ENCODE assay signal across 21 mouse cellular contexts in the genomic region with DNA sequence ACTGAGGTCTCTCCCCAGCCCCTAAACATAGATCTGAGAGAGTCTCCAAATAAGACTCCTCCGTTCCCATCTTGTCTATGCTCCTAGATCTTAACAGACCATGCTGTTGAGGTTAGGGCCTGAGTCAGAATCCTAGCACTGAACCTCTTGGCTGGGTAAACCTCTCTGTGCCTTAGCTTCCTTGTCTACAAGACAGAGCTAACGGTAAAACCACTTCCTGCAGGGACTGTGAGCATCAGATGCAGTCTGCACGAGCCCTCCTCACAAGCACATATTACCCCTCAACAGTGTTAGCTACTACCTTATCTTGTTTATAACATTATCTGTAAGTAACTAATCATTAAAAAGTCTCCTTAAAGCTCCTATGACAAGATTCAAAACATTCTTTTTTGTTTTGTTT. TPM values are rescaled to one million over a fixed set of nuclear protein-coding genes. Genes with fewer than 3 reads are reported as not detected.
DNase-seq lines count a peak whose midpoint lies in the region; TF ChIP-seq lines count a peak whose summit lies in the region.
"Had no signal": no experiment of that assay in that cellular context is flagged by ENCODE, and none has a peak within 500 bp of the region (broad histone marks: within the 10 kb centered on the region; RNA-seq: fewer than 3 reads in every experiment).

No protein-coding gene starts in this region.

- H3K4me1 ChIP-seq in thymus, adult 2 months (replicated peaks; ENCODE audit: control insufficient read depth, insufficient read depth, low read length): peaks cover 21% of the 10 kb centered on the region
- H3K4me1 ChIP-seq in cerebellum, adult 2 months (ENCODE audit: control insufficient read depth, insufficient read depth, low read length): peaks cover 22% of the 10 kb centered on the region
- H3K4me1 ChIP-seq: hindbrain, embryonic 15.5 days; neural tube, embryonic 12.5 days had no signal

- no peak for TF ChIP-seq POLR2A in thymus, adult 2 months (IDR thresholded peaks at IDR 0.05; ENCODE audit: control insufficient read depth, extremely low read depth, insufficient read depth, low read length, poor library complexity)
- TF ChIP-seq POLR2A in cerebellum, adult 2 months (IDR thresholded peaks at IDR 0.05; ENCODE audit: borderline replicate concordance, insufficient read depth, low read length): no peak

- no peak for TF ChIP-seq CTCF in thymus, adult 2 months (IDR thresholded peaks at IDR 0.05; ENCODE audit: borderline replicate concordance, control insufficient read depth, extremely low read depth, insufficient read depth, low read length, poor library complexity)
- no peak for TF ChIP-seq CTCF in cerebellum, adult 2 months (IDR thresholded peaks at IDR 0.05; ENCODE audit: borderline replicate concordance, insufficient read depth, low read depth, low read length)

- peak overlapping the region; percentile 92 for H3K27ac ChIP-seq in thymus, adult 2 months (ENCODE audit: control insufficient read depth, insufficient read depth, low read length)
- H3K27ac ChIP-seq in cerebellum, adult 2 months (ENCODE audit: insufficient read depth, low read length): no peak overlapping the region
- H3K27ac ChIP-seq: forebrain, embryonic 13.5 days; hindbrain, embryonic 15.5 days; left cerebral cortex, adult 2 months; limb, embryonic 12.5 days; neural tube, embryonic 12.5 days; stomach, postnatal 0 days had no signal

- H3K36me3 ChIP-seq in thymus, adult 2 months (ENCODE audit: control insufficient read depth, insufficient read depth, low read length): peaks cover 24% of the 10 kb centered on the region

- H3K4me3 ChIP-seq in thymus, adult 2 months (ENCODE audit: control insufficient read depth, insufficient read depth, low read length): no peak overlapping the region
- no peak overlapping the region for H3K4me3 ChIP-seq in cerebellum, adult 2 months (replicated peaks; ENCODE audit: insufficient read depth, low read depth, low read length)
- H3K4me3 ChIP-seq: forebrain, embryonic 13.5 days; hindbrain, embryonic 15.5 days; left cerebral cortex, adult 2 months; limb, embryonic 12.5 days; neural tube, embryonic 12.5 days had no signal

- peak; percentile 40 to 41 for DNase-seq in B cell, adult 2 months
- DNase-seq in CD8-positive naive resting alpha-beta T cell, adult 2 months (ENCODE audit: low read depth in 2 of 2, low spot score in 2 of 2): peak; percentile 12 to 16
- peak; percentile 82 for DNase-seq in induced T-regulatory cell, adult 2 months (ENCODE audit: low read depth)
- peak; percentile 68 for DNase-seq in thymus, adult 2 months
- DNase-seq in cerebellum, adult 2 months: no peak
- no peak for DNase-seq in kidney, adult 9 months
- no peak for DNase-seq in yolk sac, embryonic 10.5 days (ENCODE audit: low spot score)
- no peak for DNase-seq in lung, postnatal 10 days
- DNase-seq: adrenal gland, postnatal 10 days; cerebellum, adult 9-10 months; embryo, embryonic 11 days; heart, postnatal 10 days; kidney, adult 18-20 months; kidney, postnatal 4 days; lung, postnatal 4 days had no signal

- WGBS in thymus, adult 2 months: 3% methylated on average over 3 of the region's 3 CpGs
- WGBS in cerebellum, adult 2 months: 83% methylated on average over 3 of the region's 3 CpGs

- no peaks in the 10 kb centered on the region for H3K27me3 ChIP-seq in thymus, adult 2 months (ENCODE audit: control insufficient read depth, insufficient read depth, low read length)
- no peaks in the 10 kb centered on the region for H3K27me3 ChIP-seq in cerebellum, adult 2 months (ENCODE audit: control insufficient read depth, insufficient read depth, low read length)
- H3K27me3 ChIP-seq: forebrain, embryonic 13.5 days; hindbrain, embryonic 15.5 days; limb, embryonic 12.5 days; neural tube, embryonic 12.5 days had no signal

RNA-seq across cellular contexts. Expression of gene Bicral, which starts 29.3 kb away (rescaled TPM):
- polyA plus RNA-seq in thymus, adult 2 months (2012; rRNA removed): 19.3 and 28.1 TPM in 2 replicates
- polyA plus RNA-seq in cerebellum, adult 2 months (2012; rRNA removed): 35.9 and 36.8 TPM in 2 replicates

RNA-seq across cellular contexts. Expression of gene Rpl7l1, which starts 46.5 kb away (rescaled TPM):
- 30.7 and 33.8 TPM in 2 replicates for polyA plus RNA-seq in thymus, adult 2 months (2012; rRNA removed)
- 60.2 and 61.6 TPM in 2 replicates for polyA plus RNA-seq in cerebellum, adult 2 months (2012; rRNA removed)

RNA-seq across cellular contexts. Expression of gene 2310039H08Rik, which starts 56.5 kb away (rescaled TPM):
- polyA plus RNA-seq in thymus, adult 2 months (2012; rRNA removed): 106 TPM in 2 replicates
- 22.0 and 22.1 TPM in 2 replicates for polyA plus RNA-seq in cerebellum, adult 2 months (2012; rRNA removed)

Comparison
In these comparisons a context has a peak if more than half of its experiments do, and no peak if none do; other contexts are left out.
1. DNase-seq: peak in B cell, adult 2 months (2 of 2), CD8-positive naive resting alpha-beta T cell, adult 2 months (2 of 2), induced T-regulatory cell, adult 2 months (single experiment) and thymus, adult 2 months (single experiment); none in cerebellum, adult 2 months (0 of 2), kidney, adult 9 months (single experiment), yolk sac, embryonic 10.5 days (single experiment) and lung, postnatal 10 days (single experiment).